Mouse (Mus musculus): ENCODE measurements around the gene Echdc3.

Echdc3 gene

GRCm38 (mm10) chr2:6212724-6213511 is at the start of gene Echdc3:
Gene Echdc3, minus strand, starts transcription at chr2:6213033.
- ChIA-PET CTCF (interaction anchor here in 2 of 4 experiments (0.6 to 1.0 kb wide), 2 partner anchors 192 to 249 kb away, joined by 3 to 6 read pairs; no protein-coding TSS in a partner anchor), POLR2A (interaction anchor here in 1 of 4 experiments (0.5 to 1.4 kb wide), 4 partner anchors 9 to 113 kb away, joined by 3 to 6 read pairs (median 4); no protein-coding TSS in a partner anchor)

- POLR2A ChIA-PET = no interaction called here
- CTCF ChIA-PET = no interaction called here
Measured at GRCm38 (mm10) chr2:6261718-6262117, 48.9 kb upstream of the Echdc3 start.

GRCm38 (mm10) chr2:6261201-6261672 is 48.4 kb upstream of the Echdc3 start:
- CTCF ChIA-PET = interaction anchor here in 2 of 4 experiments (0.6 kb wide), 2 partner anchors 180 to 555 kb away, joined by 3 to 5 read pairs; no protein-coding TSS in a partner anchor
- POLR2A ChIA-PET = no interaction called here

GRCm38 (mm10) chr2:6260661-6261060 is 47.8 kb upstream of the Echdc3 start:
- POLR2A ChIA-PET = no interaction called here
- CTCF ChIA-PET = interaction anchor here in 2 of 4 experiments (0.6 kb wide), 4 partner anchors 9 to 556 kb away, joined by 3 to 5 read pairs (median 4); no protein-coding TSS in a partner anchor

GRCm38 (mm10) chr2:6259182-6259581 is 46.3 kb upstream of the Echdc3 start:
- ChIA-PET CTCF (no interaction called here), POLR2A (no interaction called here)

GRCm38 (mm10) chr2:6258026-6258425 is 45.2 kb upstream of the Echdc3 start:
- POLR2A ChIA-PET = interaction anchor here in 1 of 4 experiments (1.0 kb wide), 1 partner anchor 187 kb away, joined by 3 read pairs; no protein-coding TSS in a partner anchor
- CTCF ChIA-PET = no interaction called here

- POLR2A ChIA-PET = no interaction called here
- CTCF ChIA-PET = no interaction called here
Measured at GRCm38 (mm10) chr2:6257146-6257545, 44.3 kb upstream of the Echdc3 start.

- CTCF ChIA-PET = interaction anchor here in 1 of 4 experiments (0.7 kb wide), 1 partner anchor 169 kb away, joined by 4 read pairs; no protein-coding TSS in a partner anchor
- POLR2A ChIA-PET = interaction anchor here in 1 of 4 experiments (0.7 kb wide), 1 partner anchor 66 kb away, joined by 3 read pairs; no protein-coding TSS in a partner anchor
Measured at GRCm38 (mm10) chr2:6255989-6256841, 43.4 kb upstream of the Echdc3 start.

GRCm38 (mm10) chr2:6255402-6255988 is 42.7 kb upstream of the Echdc3 start:
- ChIA-PET CTCF (interaction anchor here in 1 of 4 experiments (0.7 kb wide), 1 partner anchor 168 kb away, joined by 4 read pairs; no protein-coding TSS in a partner anchor), POLR2A (no interaction called here)

GRCm38 (mm10) chr2:6252491-6252890 is 39.7 kb upstream of the Echdc3 start:
- CTCF ChIA-PET = interaction anchor here in 1 of 4 experiments (0.6 kb wide), 1 partner anchor 88 kb away, joined by 3 read pairs; no protein-coding TSS in a partner anchor
- POLR2A ChIA-PET = no interaction called here

- POLR2A ChIA-PET = interaction anchor here in 1 of 4 experiments (1.0 kb wide), 1 partner anchor 172 kb away, joined by 8 read pairs; no protein-coding TSS in a partner anchor
- CTCF ChIA-PET = interaction anchor here in 1 of 4 experiments (0.9 kb wide), 1 partner anchor 21 kb away, joined by 3 read pairs; no protein-coding TSS in a partner anchor
Measured at GRCm38 (mm10) chr2:6251076-6251496, 38.3 kb upstream of the Echdc3 start.

- POLR2A ChIA-PET = no interaction called here
Measured at GRCm38 (mm10) chr2:6241446-6241845, 28.6 kb upstream of the Echdc3 start.

GRCm38 (mm10) chr2:6240072-6240471 is 27.2 kb upstream of the Echdc3 start:
- CTCF ChIA-PET = no interaction called here
- POLR2A ChIA-PET = no interaction called here

More at GRCm38 (mm10) chr2:6241446-6241845, 28.6 kb upstream of the Echdc3 start:
- CTCF ChIA-PET = no interaction called here

- ChIA-PET CTCF (no interaction called here), POLR2A (no interaction called here)
Measured at GRCm38 (mm10) chr2:6239333-6239732, 26.5 kb upstream of the Echdc3 start.

- CTCF ChIA-PET = no interaction called here
- POLR2A ChIA-PET = no interaction called here
Measured at GRCm38 (mm10) chr2:6238679-6239078, 25.8 kb upstream of the Echdc3 start.

- ChIA-PET POLR2A (no interaction called here), CTCF (no interaction called here)
Measured at GRCm38 (mm10) chr2:6238244-6238643, 25.4 kb upstream of the Echdc3 start.

- CTCF ChIA-PET = interaction anchor here in 1 of 4 experiments (1.1 kb wide), 1 partner anchor 13 kb away, joined by 4 read pairs; no protein-coding TSS in a partner anchor
- POLR2A ChIA-PET = interaction anchor here in 1 of 4 experiments (0.6 kb wide), 1 partner anchor 10 kb away, joined by 7 read pairs; no protein-coding TSS in a partner anchor
Measured at GRCm38 (mm10) chr2:6233353-6233752, 20.5 kb upstream of the Echdc3 start.

- POLR2A ChIA-PET = interaction anchor here in 1 of 4 experiments (1.0 kb wide), 1 partner anchor 51 kb away, joined by 4 read pairs; no protein-coding TSS in a partner anchor
- CTCF ChIA-PET = interaction anchor here in 1 of 4 experiments (1.1 kb wide), 1 partner anchor 12 kb away, joined by 4 read pairs; no protein-coding TSS in a partner anchor
Measured at GRCm38 (mm10) chr2:6232755-6233154, 19.9 kb upstream of the Echdc3 start.

- ChIA-PET CTCF (no interaction called here), POLR2A (interaction anchor here in 1 of 4 experiments (0.9 kb wide), 1 partner anchor 54 kb away, joined by 3 read pairs; no protein-coding TSS in a partner anchor)
Measured at GRCm38 (mm10) chr2:6230865-6231264, 18.0 kb upstream of the Echdc3 start.

Measured in embryonic stem cell, embryonic (primary cell).